ENCODE assay signal across 12 mouse cellular contexts in genomic region chr17:83565506-83565905, GRCm38 (mm10). TPM values are rescaled to one million over a fixed set of nuclear protein-coding genes. Genes with fewer than 3 reads are reported as not detected.
DNase-seq lines count a peak whose midpoint lies in the region; ATAC-seq lines count a peak whose summit lies in the region.
"Had no signal": no experiment of that assay in that cellular context is flagged by ENCODE, and none has a peak within 500 bp of the region (broad histone marks: within the 10 kb centered on the region; RNA-seq: fewer than 3 reads in every experiment).

No protein-coding gene starts in this region.

- intact Hi-C loops in left cerebral cortex, postnatal 4 days (cut with DNase I): no loop called here
- intact Hi-C loops in left cerebral cortex, postnatal 36 days (cut with DNase I): no loop called here
- intact Hi-C loops in heart, postnatal 14 days (cut with DNase I): no loop called here

- H3K4me2 ChIP-seq in hindbrain, embryonic 14.5 days (replicated peaks): no peak overlapping the region
- H3K4me2 ChIP-seq: heart, embryonic 13.5 days; liver, embryonic 13.5 days had no signal

- no peak overlapping the region for H3K9ac ChIP-seq in hindbrain, embryonic 14.5 days
- H3K9ac ChIP-seq: heart, embryonic 13.5 days; liver, embryonic 13.5 days had no signal

- H3K36me3 ChIP-seq in hindbrain, embryonic 14.5 days (replicated peaks; ENCODE audit: control insufficient read depth, insufficient read depth): no peaks in the 10 kb centered on the region
- H3K36me3 ChIP-seq: heart, embryonic 13.5 days; liver, embryonic 13.5 days had no signal

- 41% methylated on average over 4 of the region's 4 CpGs for WGBS in hindbrain, embryonic 14.5 days

- H3K4me1 ChIP-seq in hindbrain, embryonic 14.5 days (replicated peaks; ENCODE audit: control insufficient read depth, insufficient read depth, low read length): no peaks in the 10 kb centered on the region; the same call in 1 of the 2 replicates

- no peaks in the 10 kb centered on the region for H3K27me3 ChIP-seq in hindbrain, embryonic 14.5 days (ENCODE audit: control insufficient read depth, insufficient read depth, low read length)
- H3K27me3 ChIP-seq: heart, embryonic 13.5 days; liver, embryonic 13.5 days had no signal

- peak; percentile 70 for ATAC-seq in hindbrain, embryonic 14.5 days (ENCODE audit: low FRiP score)
- ATAC-seq: intestine, postnatal 0 days had no signal

- DNase-seq in left cerebral cortex, postnatal 4 days: peak; percentile 54
- no peak for DNase-seq in left cerebral cortex, postnatal 36 days (ENCODE audit: low spot score in 2 of 2)
- DNase-seq in cerebellum, postnatal 14 days: peak; percentile 64
- no peak for DNase-seq in hindbrain, embryonic 14.5 days (ENCODE audit: low spot score)
- peak; percentile 55 for DNase-seq in retina, embryonic 14.5 days (ENCODE audit: low spot score)
- DNase-seq in gastrocnemius, postnatal 4 days (ENCODE audit: low spot score in 2 of 2): no peak
- DNase-seq in heart, postnatal 14 days: no peak
- no peak for DNase-seq in thymus, postnatal 36 days
- DNase-seq: adrenal gland, postnatal 25 days; liver, embryonic 13.5 days had no signal

- peak overlapping the region; percentile 14; the same call in 1 of the 2 replicates for H3K27ac ChIP-seq in hindbrain, embryonic 14.5 days
- H3K27ac ChIP-seq: heart, embryonic 13.5 days had no signal

- no peak overlapping the region for H3K4me3 ChIP-seq in hindbrain, embryonic 14.5 days (replicated peaks; ENCODE audit: low read length)
- H3K4me3 ChIP-seq: heart, embryonic 13.5 days; liver, embryonic 13.5 days had no signal

- H3K9me3 ChIP-seq in hindbrain, embryonic 14.5 days (ENCODE audit: control insufficient read depth, low read length): no peaks in the 10 kb centered on the region
- H3K9me3 ChIP-seq: heart, embryonic 13.5 days; liver, embryonic 13.5 days had no signal

RNA-seq across cellular contexts. Expression of gene Cox7a2l, which starts 48.4 kb away (rescaled TPM):
- total RNA-seq in left cerebral cortex, postnatal 4 days (2021): 100 to 1,000 TPM; 158 TPM
- total RNA-seq in left cerebral cortex, postnatal 36 days (2021): 100 to 1,000 TPM; 159 to 190 TPM
- polyA plus RNA-seq in hindbrain, embryonic 14.5 days (2014; fragmentation: Nextera tagmentation; extraction: Ambion mirVana): 204 and 206 TPM in 2 replicates
- total RNA-seq in gastrocnemius, postnatal 4 days (2021): 100 to 1,000 TPM; 176 to 192 TPM
- 100 to 1,000 TPM; 297 to 319 TPM for total RNA-seq in heart, postnatal 14 days (2021)

Comparison
In these comparisons a context has a peak if more than half of its experiments do, and no peak if none do; other contexts are left out.
1. DNase-seq: peak in left cerebral cortex, postnatal 4 days (single experiment), cerebellum, postnatal 14 days (2 of 2) and retina, embryonic 14.5 days (single experiment); none in left cerebral cortex, postnatal 36 days (0 of 2), hindbrain, embryonic 14.5 days (single experiment), gastrocnemius, postnatal 4 days (0 of 2), heart, postnatal 14 days (0 of 2) and thymus, postnatal 36 days (0 of 2).